Mouse (Mus musculus) megakaryocyte, embryonic 14.5 days (primary cell): ENCODE measurements around the gene Hist1h4d. TPM values are rescaled to one million over a fixed set of nuclear protein-coding genes. Genes with fewer than 3 reads are reported as not detected.
"Not testable (repeated sequence)": the region's sequence is repeated elsewhere in the genome, so short reads cannot be mapped to it uniquely, and the experiment has no call there.

Experiments
- H3K27me3 ChIP-seq: replicated peaks from 2 replicates; pipeline ENCODE3; 2012; ENCODE audit warnings: inconsistent platforms
- H3K36me3 ChIP-seq: replicated peaks from 2 replicates; pipeline ENCODE3; 2012; ENCODE audit warnings: low read length, inconsistent platforms, mixed read lengths
- H3K4me1 ChIP-seq: 2 replicates; pipeline ENCODE4 v1.6.1; 2012; ENCODE audit warnings: inconsistent platforms
- H3K4me3 ChIP-seq: replicated peaks from 2 replicates; pipeline ENCODE3; 2012; ENCODE audit warnings: moderate library complexity, mild to moderate bottlenecking, inconsistent platforms
- H3K9me3 ChIP-seq: 2 replicates; pipeline ENCODE4 v1.6.1; 2012; ENCODE audit warnings: inconsistent platforms
- FLI1 ChIP-seq: IDR thresholded peaks from 2 replicates; pipeline ENCODE4 v1.6.1; 2012; ENCODE audit warnings: low read length, inconsistent platforms, mixed read lengths
- GATA1 ChIP-seq: IDR thresholded peaks from 3 replicates; pipeline ENCODE4 v1.6.1; 2012; ENCODE audit warnings: mixed read lengths, low read length, inconsistent platforms, borderline replicate concordance
- polyA plus RNA-seq: library from polyadenylated mRNA; stranded (reverse); fragments of >175 nt; gene quantifications from 2 replicates; pipeline ENCODE4 v1.2.3, GENCODE M21; 2012; ENCODE audit warnings: low replicate concordance; ENCODE audit not compliant: insufficient read depth

Gene Hist1h4d
- polyA plus RNA-seq, 1 experiment: 20.4 TPM

- Histone ChIP-seq H3K36me3 (no peaks in the 10 kb centered on the region), H3K4me1 (peaks cover 68% of the 10 kb centered on the region), H3K9me3 (no peaks in the 10 kb centered on the region), H3K4me3 (peak overlapping the region; percentile 90), H3K27me3 (no peaks in the 10 kb centered on the region)
- TF ChIP-seq GATA1 (no peak), FLI1 (no peak)
These were observed 4.9 kb downstream of the Hist1h4d start for GRCm38 (mm10) chr13:23586099-23586939.

GRCm38 (mm10) chr13:23586940-23587225 is 5.5 kb downstream of the Hist1h4d start:
- no peak for TF ChIP-seq FLI1
- no peak for TF ChIP-seq GATA1
- peak overlapping the region; percentile 90 for H3K4me3 ChIP-seq
- no peaks in the 10 kb centered on the region for H3K36me3 ChIP-seq
- peaks cover 68% of the 10 kb centered on the region for H3K4me1 ChIP-seq
- H3K9me3 ChIP-seq: no peaks in the 10 kb centered on the region
- no peaks in the 10 kb centered on the region for H3K27me3 ChIP-seq

DNA sequence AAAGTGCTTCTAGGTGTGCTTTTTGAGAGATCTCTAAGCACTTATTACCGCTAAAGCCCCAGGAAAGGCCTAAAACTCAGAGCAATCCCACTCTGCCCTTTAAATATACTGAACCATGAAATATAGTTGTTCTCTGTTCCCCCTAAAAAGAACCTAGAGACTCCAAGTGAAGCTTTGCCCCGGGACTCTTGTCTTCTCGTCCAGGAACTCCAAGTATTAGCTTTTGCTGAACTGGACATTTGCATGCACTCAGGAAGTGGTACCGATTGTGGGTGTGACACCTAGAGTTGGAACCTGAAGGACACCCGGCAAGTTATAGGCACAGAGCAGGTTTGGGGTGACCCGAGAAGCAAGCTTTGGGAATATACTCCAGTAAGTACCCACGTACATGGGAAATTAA is 9.8 kb downstream of the Hist1h4d start:
- H3K9me3 ChIP-seq: no peaks in the 10 kb centered on the region
- H3K36me3 ChIP-seq: no peaks in the 10 kb centered on the region
- no peak overlapping the region for H3K4me3 ChIP-seq
- H3K4me1 ChIP-seq: peaks cover 86% of the 10 kb centered on the region
- TF ChIP-seq GATA1: no peak
- TF ChIP-seq FLI1: no peak
- H3K27me3 ChIP-seq: no peaks in the 10 kb centered on the region

- H3K4me3 ChIP-seq: not testable (repeated sequence)
- peaks cover 87% of the 10 kb centered on the region for H3K4me1 ChIP-seq
These were observed 10.5 kb downstream of the Hist1h4d start for GRCm38 (mm10) chr13:23591886-23592285.

DNA sequence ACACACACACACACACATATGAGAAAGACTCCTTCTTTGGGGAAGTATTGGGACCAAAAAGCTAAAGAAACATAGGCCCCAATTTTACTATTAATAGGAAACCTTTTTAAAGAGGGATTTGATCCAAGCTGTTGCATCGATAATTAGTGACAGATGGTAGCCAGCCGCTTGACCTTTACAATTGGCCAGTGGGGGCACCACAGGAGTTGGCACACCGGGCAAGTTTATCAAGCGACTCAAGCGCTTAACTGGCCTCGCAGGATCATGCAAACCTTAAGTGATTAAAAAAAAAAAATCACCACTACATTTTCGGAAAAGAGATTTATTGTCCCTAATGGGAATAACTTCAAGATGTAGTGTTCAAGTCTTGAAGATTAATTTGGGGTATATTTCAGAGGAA is 11.2 kb downstream of the Hist1h4d start:
- Histone ChIP-seq H3K9me3 (no peaks in the 10 kb centered on the region), H3K4me3 (peak overlapping the region; percentile 14), H3K36me3 (no peaks in the 10 kb centered on the region)

More at GRCm38 (mm10) chr13:23591886-23592285, 10.5 kb downstream of the Hist1h4d start:
- H3K36me3 ChIP-seq, H3K27me3 ChIP-seq, H3K9me3 ChIP-seq: not testable (repeated sequence)

GRCm38 (mm10) chr13:23593051-23593770 is 11.8 kb downstream of the Hist1h4d start:
- H3K4me3 ChIP-seq: peak overlapping the region; percentile 46
- no peaks in the 10 kb centered on the region for H3K9me3 ChIP-seq
- H3K4me1 ChIP-seq: peaks cover 91% of the 10 kb centered on the region
- TF ChIP-seq GATA1 (no peak; the same call in 2 of the 3 replicates), FLI1 (no peak)
- no peaks in the 10 kb centered on the region for H3K36me3 ChIP-seq
- H3K27me3 ChIP-seq: no peaks in the 10 kb centered on the region

More for the DNA sequence above, 11.2 kb downstream of the Hist1h4d start:
- peaks cover 90% of the 10 kb centered on the region for H3K4me1 ChIP-seq
- H3K27me3 ChIP-seq: no peaks in the 10 kb centered on the region
- TF ChIP-seq GATA1: no peak
- no peak for TF ChIP-seq FLI1

DNA sequence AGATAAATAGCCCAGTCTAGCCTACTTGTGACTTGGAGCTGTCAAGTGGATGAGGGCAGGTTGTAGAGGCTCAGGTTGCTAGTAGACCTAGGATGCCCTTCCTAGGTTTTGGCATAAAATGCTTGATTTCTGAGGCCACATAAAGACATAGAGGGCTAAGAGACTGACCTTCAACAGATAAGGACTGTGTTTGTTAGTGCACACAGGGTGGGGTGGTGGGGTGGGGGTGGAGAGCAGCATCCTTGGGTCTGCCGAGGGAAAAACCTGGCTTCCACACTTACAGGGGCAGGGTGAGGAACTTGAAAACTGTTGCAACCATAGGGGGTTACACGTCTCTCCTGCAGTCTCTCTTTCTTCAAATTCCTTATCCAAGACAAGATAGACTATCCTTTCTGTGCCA is 13.8 kb downstream of the Hist1h4d start:
- Histone ChIP-seq H3K4me3 (no peak overlapping the region), H3K36me3 (no peaks in the 10 kb centered on the region), H3K4me1 (peaks cover 79% of the 10 kb centered on the region), H3K9me3 (no peaks in the 10 kb centered on the region), H3K27me3 (no peaks in the 10 kb centered on the region)
- TF ChIP-seq FLI1 (no peak), GATA1 (no peak)

DNA sequence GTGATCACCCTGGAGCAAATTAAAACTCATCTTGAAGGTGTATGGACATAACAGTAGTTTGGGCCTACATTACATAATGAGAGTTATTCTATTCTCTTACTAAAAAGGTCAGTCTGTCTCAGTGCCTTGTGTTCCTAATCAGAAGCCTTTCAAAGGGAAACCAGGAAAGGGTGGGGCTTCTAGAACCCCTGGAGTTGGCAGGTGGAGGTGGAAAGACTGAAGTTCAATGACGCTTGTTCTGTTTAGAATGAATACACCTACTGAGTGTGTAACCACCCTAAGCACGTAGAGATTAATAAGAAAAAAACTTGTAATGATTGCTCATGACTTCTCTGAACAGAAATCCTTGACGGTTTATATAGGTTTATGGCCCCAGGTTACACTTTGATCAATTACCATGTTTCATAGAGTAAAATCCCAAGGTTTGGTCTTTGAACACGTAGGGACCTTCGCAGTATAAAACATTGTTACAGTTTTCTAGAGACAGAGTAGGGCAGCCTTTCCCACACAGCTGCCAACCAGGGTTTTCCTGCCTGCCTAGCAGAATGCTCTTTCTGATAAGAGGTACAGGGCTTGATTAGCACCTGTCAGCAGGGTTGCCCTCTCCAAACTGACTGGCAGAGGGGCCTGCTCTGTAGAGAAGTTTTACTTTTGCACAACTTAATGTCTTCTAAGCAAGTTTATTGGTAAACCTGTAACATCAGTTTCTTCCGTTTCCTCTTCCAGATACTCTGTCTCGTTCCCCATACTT is 14.4 kb downstream of the Hist1h4d start:
- no peaks in the 10 kb centered on the region for H3K27me3 ChIP-seq
- H3K4me1 ChIP-seq: peaks cover 74% of the 10 kb centered on the region
- no peaks in the 10 kb centered on the region for H3K36me3 ChIP-seq
- H3K9me3 ChIP-seq: no peaks in the 10 kb centered on the region
- no peak overlapping the region for H3K4me3 ChIP-seq
- TF ChIP-seq FLI1 (no peak), GATA1 (no peak)

DNA sequence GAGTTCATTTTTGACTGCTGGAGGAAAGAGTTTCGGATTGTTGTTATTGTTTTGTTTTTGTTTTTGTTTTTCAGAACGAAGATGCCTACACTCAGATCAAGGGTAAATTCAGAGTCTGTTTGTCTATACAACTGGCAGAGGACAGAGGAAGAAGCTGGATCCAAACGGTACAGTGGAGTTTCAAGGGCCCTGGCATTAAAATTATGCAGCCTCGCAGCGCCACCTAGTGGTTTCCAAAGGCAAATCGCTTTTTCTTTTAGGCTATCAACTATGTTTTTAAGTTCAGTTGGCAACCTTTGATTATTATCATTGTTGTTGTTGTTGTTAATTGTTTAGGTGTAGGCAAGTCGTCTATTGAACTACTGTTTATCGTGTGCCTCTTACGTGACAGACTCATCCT is 16.6 kb downstream of the Hist1h4d start:
- H3K4me3 ChIP-seq: no peak overlapping the region
- TF ChIP-seq GATA1 (no peak), FLI1 (no peak)
- peaks cover 53% of the 10 kb centered on the region for H3K4me1 ChIP-seq
- H3K27me3 ChIP-seq: no peaks in the 10 kb centered on the region
- H3K36me3 ChIP-seq: no peaks in the 10 kb centered on the region
- no peaks in the 10 kb centered on the region for H3K9me3 ChIP-seq
